Mouse (Mus musculus) stomach, embryonic 15.5 days (tissue): Measurements from ENCODE around the gene Acsl5. TPM values are rescaled to one million over a fixed set of nuclear protein-coding genes. Genes with fewer than 3 reads are reported as not detected.

Experiments used
- ATAC-seq: fragments of 200-750 bp; cut with Nextera tagmentation; 2 replicates; pipeline ENCODE4 v1.8.0; 2017; ENCODE audit warnings: low read depth, moderate number of reproducible peaks, moderate TSS enrichment; ENCODE audit not compliant: insufficient read depth, low FRiP score
- H3K27ac ChIP-seq: fragments of 300-500 bp; sonication (generic); 2 replicates; pipeline ENCODE4 v1.5.1; 2015; ENCODE audit warnings: mild to moderate bottlenecking, inconsistent platforms
- H3K27me3 ChIP-seq: fragments of 300-500 bp; sonication (generic); replicated peaks from 2 replicates; pipeline ENCODE4 v1.6.1; 2015; ENCODE audit warnings: inconsistent platforms
- H3K36me3 ChIP-seq: fragments of 300-500 bp; sonication (generic); 2 replicates; pipeline ENCODE4 v1.6.1; 2015; ENCODE audit warnings: inconsistent platforms
- H3K4me1 ChIP-seq: fragments of 300-500 bp; sonication (generic); 2 replicates; pipeline ENCODE4 v1.6.1; 2015; ENCODE audit warnings: inconsistent platforms
- H3K4me2 ChIP-seq: fragments of 300-500 bp; sonication (generic); 2 replicates; pipeline ENCODE4 v1.6.1; 2015; ENCODE audit warnings: mild to moderate bottlenecking, inconsistent platforms
- H3K4me3 ChIP-seq: fragments of 300-500 bp; sonication (generic); replicated peaks from 2 replicates; pipeline ENCODE4 v1.5.1; 2015; ENCODE audit warnings: inconsistent platforms
- H3K9ac ChIP-seq: fragments of 300-500 bp; sonication (generic); 2 replicates; pipeline ENCODE4 v1.6.1; 2015; ENCODE audit warnings: inconsistent platforms
- H3K9me3 ChIP-seq: fragments of 300-500 bp; sonication (generic); 2 replicates; pipeline ENCODE4 v1.6.1; 2016; ENCODE audit warnings: inconsistent platforms
- WGBS: fragments of 180-500 bp; shearing (Covaris S2); methylation state at CpG from one replicate; pipeline ENCODE4 v1.1.7; 2015; 5-methylcytosine and 5-hydroxymethylcytosine counted together
- polyA plus RNA-seq: library from polyadenylated mRNA; unstranded; fragments of >200 nt; fragmentation: Nextera tagmentation; extraction: Ambion mirVana; gene quantifications from 2 replicates; pipeline ENCODE4 v1.2.1, GENCODE M21; 2015

Gene Acsl5
- polyA plus RNA-seq, 1 experiment from 2014 or later, result 116 TPM

DNA sequence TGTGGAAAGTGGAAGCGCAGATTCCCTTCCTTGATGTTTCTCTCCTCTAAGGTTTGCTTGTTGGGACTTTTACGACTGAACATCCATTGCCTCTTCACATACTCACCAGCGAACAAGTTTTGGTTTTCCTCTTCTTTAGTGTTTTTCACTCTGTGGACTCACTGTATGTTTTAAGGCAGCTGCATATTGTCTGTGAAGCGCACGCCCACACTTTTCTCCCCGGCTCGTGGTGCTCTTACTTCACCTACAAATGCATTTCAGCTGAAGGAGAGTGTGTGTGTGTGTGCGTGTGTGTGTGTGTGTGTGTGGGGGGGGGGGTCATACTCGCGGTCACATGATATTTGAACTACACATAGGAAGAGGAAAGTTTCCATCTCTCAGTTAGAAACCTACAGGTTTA, 85.9 kb downstream of the Acsl5 start:
- Histone ChIP-seq H3K27ac (no peak overlapping the region), H3K4me1 (0 out of 2 replicates have a peak, but pooled peaks cover 4% of the 10 kb centered on the region), H3K4me2 (no peak overlapping the region), H3K27me3 (no peaks in the 10 kb centered on the region), H3K9me3 (no peaks in the 10 kb centered on the region), H3K9ac (no peak overlapping the region), H3K4me3 (no peak overlapping the region), H3K36me3 (no peaks in the 10 kb centered on the region)
- ATAC-seq, result no peak
- 77% methylated on average over 10 of the region's 10 CpGs for WGBS

DNA sequence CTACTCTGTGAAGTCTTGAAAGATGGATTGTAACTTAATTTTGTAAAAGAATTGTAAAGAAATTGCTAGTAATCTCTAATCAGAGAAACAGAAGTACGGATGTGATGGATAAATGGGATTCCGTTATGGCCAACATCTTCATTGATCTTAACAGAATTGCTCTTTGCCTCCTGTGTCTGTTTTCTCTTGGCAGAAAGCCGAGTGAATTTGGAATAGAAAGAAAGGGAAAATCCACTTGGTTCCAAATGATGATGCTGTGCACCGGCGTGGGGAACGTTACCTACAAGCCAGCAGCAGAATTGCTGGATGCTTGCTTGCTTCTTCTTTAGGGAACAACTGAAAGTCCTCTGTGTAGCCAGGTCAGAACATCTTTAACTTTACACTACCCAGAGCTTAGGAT, 88.8 kb downstream of the Acsl5 start:
- no peak overlapping the region for H3K9ac ChIP-seq

GRCm38 (mm10) chr19:55341377-55341776, 89.6 kb downstream of the Acsl5 start:
- Histone ChIP-seq H3K27me3 (no peaks in the 10 kb centered on the region), H3K9me3 (no peaks in the 10 kb centered on the region), H3K9ac (no peak overlapping the region), H3K27ac (no peak overlapping the region), H3K4me2 (no peak overlapping the region), H3K36me3 (no peaks in the 10 kb centered on the region), H3K4me3 (no peak overlapping the region), H3K4me1 (0 out of 2 replicates have a peak, but pooled peaks cover 4% of the 10 kb centered on the region)
- WGBS, result 61% methylated on average over 3 of the region's 3 CpGs
- no peak for ATAC-seq

More for the DNA sequence above, 88.8 kb downstream of the Acsl5 start:
- no peaks in the 10 kb centered on the region for H3K36me3 ChIP-seq
- 86% methylated on average over 6 of the region's 6 CpGs for WGBS
- H3K4me1 ChIP-seq, result 0 out of 2 replicates have a peak, but pooled peaks cover 4% of the 10 kb centered on the region
- ATAC-seq, result no peak
- H3K27ac ChIP-seq, result no peak overlapping the region
- no peak overlapping the region for H3K4me2 ChIP-seq
- no peak overlapping the region for H3K4me3 ChIP-seq
- no peaks in the 10 kb centered on the region for H3K9me3 ChIP-seq
- H3K27me3 ChIP-seq, result no peaks in the 10 kb centered on the region

DNA sequence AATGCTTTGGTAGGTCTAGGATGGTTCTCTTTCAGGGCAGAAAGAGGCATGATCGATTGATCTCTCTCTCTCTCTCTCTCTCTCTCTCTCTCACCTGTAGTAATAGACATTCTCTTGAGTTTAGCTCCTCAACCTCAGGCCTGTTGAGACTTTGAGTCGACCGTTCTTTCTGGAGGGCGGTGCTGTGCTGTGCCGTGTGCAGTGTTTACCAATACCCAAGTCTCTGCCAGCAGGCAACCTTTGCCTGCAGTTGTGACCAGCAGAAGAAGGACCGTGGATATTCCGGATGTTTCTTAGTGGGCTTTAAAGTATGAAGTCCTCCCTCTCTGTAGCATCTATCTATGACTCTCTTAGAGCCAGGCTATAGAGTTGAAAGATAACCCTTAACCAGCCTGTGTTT, 90.7 kb downstream of the Acsl5 start:
- 82% methylated on average over 7 of the region's 7 CpGs for WGBS
- Histone ChIP-seq H3K4me3 (no peak overlapping the region), H3K9me3 (no peaks in the 10 kb centered on the region), H3K27me3 (no peaks in the 10 kb centered on the region), H3K36me3 (no peaks in the 10 kb centered on the region), H3K4me2 (no peak overlapping the region), H3K4me1 (0 out of 2 replicates have a peak, but pooled peaks cover 4% of the 10 kb centered on the region), H3K9ac (no peak overlapping the region), H3K27ac (no peak overlapping the region)
- ATAC-seq, result no peak

- Histone ChIP-seq H3K9ac (no peak overlapping the region), H3K4me2 (no peak overlapping the region), H3K4me3 (no peak overlapping the region), H3K27me3 (no peaks in the 10 kb centered on the region), H3K27ac (no peak overlapping the region), H3K9me3 (no peaks in the 10 kb centered on the region), H3K4me1 (0 out of 2 replicates have a peak, but pooled peaks cover 4% of the 10 kb centered on the region), H3K36me3 (no peaks in the 10 kb centered on the region)
- 75% methylated on average over 9 of the region's 9 CpGs for WGBS
- ATAC-seq, result no peak
Observed at GRCm38 (mm10) chr19:55343274-55343673, 91.5 kb downstream of the Acsl5 start.

Other genes with a start within 250 kb of the Acsl5 start
- 18.0 and 19.0 TPM in 2 replicates for gene Gpam, start 124.7 kb upstream of the Acsl5 start, polyA plus RNA-seq
- gene Tectb, start 71.2 kb upstream of the Acsl5 start, polyA plus RNA-seq, result not detected in 2 replicates
- gene Gucy2g, start 10.7 kb upstream of the Acsl5 start, polyA plus RNA-seq, result 0.05 and 0.08 TPM in 2 replicates
- 96.1 and 96.8 TPM in 2 replicates for gene Zdhhc6, start 64.1 kb downstream of the Acsl5 start, polyA plus RNA-seq
- 23.5 and 26.4 TPM in 2 replicates for gene Vti1a, start 64.4 kb downstream of the Acsl5 start, polyA plus RNA-seq